In the genomic region with DNA sequence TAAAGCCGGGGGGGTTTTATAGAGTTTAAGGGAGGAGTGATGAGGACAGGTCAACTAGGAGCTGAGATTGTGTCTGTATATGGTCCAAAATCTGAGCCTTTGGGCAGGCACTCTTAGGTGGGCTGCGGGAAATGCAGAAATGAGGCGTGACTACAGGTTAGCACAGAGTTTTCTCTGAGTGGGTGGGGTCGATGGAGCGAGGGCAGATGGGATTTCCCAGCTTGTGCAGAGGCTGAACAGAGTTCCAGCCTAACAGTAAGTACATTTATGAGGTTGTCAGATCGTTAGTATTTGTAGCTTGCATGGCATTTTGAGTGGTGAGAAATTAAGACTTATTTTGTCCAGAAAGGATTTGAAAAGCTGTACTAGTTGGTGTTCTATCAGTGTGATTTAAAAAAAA, we compare ENCODE assay signal across 22 mouse cellular contexts.
DNase-seq lines count a peak whose midpoint lies in the region; ATAC-seq and TF ChIP-seq lines count a peak whose summit lies in the region.
"Had no signal": no experiment of that assay in that cellular context is flagged by ENCODE, and none has a peak within 500 bp of the region (broad histone marks: within the 10 kb centered on the region; RNA-seq: fewer than 3 reads in every experiment).

No protein-coding gene starts in this region.

- dilution Hi-C loops in CH12.LX (cut with MboI; ENCODE audit: extremely low pct_ligation_motif_present, extremely low pct_unique_long_range_greater_than_20kb, low sequenced_read_pairs), result no loop called here

- H3K36me3 ChIP-seq in midbrain, embryonic 11.5 days (ENCODE audit: control insufficient read depth, insufficient read depth, low read length), result no peaks in the 10 kb centered on the region
- H3K36me3 ChIP-seq in midbrain, embryonic 15.5 days (replicated peaks), result no peaks in the 10 kb centered on the region
- no peaks in the 10 kb centered on the region for H3K36me3 ChIP-seq in CH12.LX (replicated peaks in 1 of 2; ENCODE audit: control insufficient read depth in 1 of 2, insufficient read depth in 1 of 2, low read length in 1 of 2)
- no peaks in the 10 kb centered on the region for H3K36me3 ChIP-seq in splenic B cell, adult 2 months (ENCODE audit: control insufficient read depth, insufficient read depth, low read length, poor library complexity, severe bottlenecking)
- no peaks in the 10 kb centered on the region for H3K36me3 ChIP-seq in liver, postnatal 0 days (replicated peaks; ENCODE audit: insufficient read depth, low read length)
- no peaks in the 10 kb centered on the region for H3K36me3 ChIP-seq in intestine, postnatal 0 days (ENCODE audit: control insufficient read depth, insufficient read depth)
- H3K36me3 ChIP-seq: G1E had no signal

- WGBS in midbrain, embryonic 11.5 days, result 89% methylated on average over 6 of the region's 6 CpGs
- 91% methylated on average over 6 of the region's 6 CpGs for WGBS in midbrain, embryonic 15.5 days
- 74% methylated on average over 6 of the region's 6 CpGs for WGBS in liver, postnatal 0 days (ENCODE audit: insufficient replicate concordance)
- 80% methylated on average over 6 of the region's 6 CpGs for WGBS in intestine, postnatal 0 days

- TF ChIP-seq POLR2A in CH12.LX (IDR thresholded peaks at IDR 0.05; ENCODE audit: low read depth, low read length), result peak; percentile 47; the same call in 1 of the 2 replicates

- no peak overlapping the region for H3K4me3 ChIP-seq in midbrain, embryonic 11.5 days (ENCODE audit: low read depth, low read length)
- H3K4me3 ChIP-seq in midbrain, embryonic 15.5 days, result no peak overlapping the region
- H3K4me3 ChIP-seq in CH12.LX (replicated peaks in 1 of 3; ENCODE audit: low read depth in 2 of 3, low read length in 2 of 3, poor library complexity in 1 of 3), result no peak overlapping the region
- H3K4me3 ChIP-seq in liver, postnatal 0 days (ENCODE audit: low read depth, low read length), result no peak overlapping the region
- H3K4me3 ChIP-seq in intestine, postnatal 0 days (ENCODE audit: low read depth, low read length), result no peak overlapping the region

- ATAC-seq in midbrain, embryonic 11.5 days (ENCODE audit: low FRiP score), result no peak
- no peak for ATAC-seq in midbrain, embryonic 15.5 days (replicated peaks)
- ATAC-seq in liver, postnatal 0 days, result no peak
- ATAC-seq in intestine, postnatal 0 days, result no peak
- ATAC-seq: activated CD4-positive, CD25-positive, alpha-beta regulatory T cell, adult 4 months; CD4-positive, CD25-positive, alpha-beta regulatory T cell, adult 4 months; Patski had no signal

- no peaks in the 10 kb centered on the region for H3K4me1 ChIP-seq in midbrain, embryonic 11.5 days (ENCODE audit: control insufficient read depth, insufficient read depth, low read length)
- H3K4me1 ChIP-seq in midbrain, embryonic 15.5 days, result no peaks in the 10 kb centered on the region
- H3K4me1 ChIP-seq in CH12.LX (ENCODE audit: control insufficient read depth in 1 of 2, insufficient read depth in 2 of 2), result peaks cover 19 to 54% of the 10 kb centered on the region in 2 experiments
- no peaks in the 10 kb centered on the region for H3K4me1 ChIP-seq in liver, postnatal 0 days (ENCODE audit: insufficient read depth)
- H3K4me1 ChIP-seq in intestine, postnatal 0 days (replicated peaks; ENCODE audit: control insufficient read depth, insufficient read depth, low read length), result no peaks in the 10 kb centered on the region

- no peak overlapping the region for H3K9ac ChIP-seq in midbrain, embryonic 11.5 days (ENCODE audit: low read length)
- no peak overlapping the region for H3K9ac ChIP-seq in midbrain, embryonic 15.5 days
- no peak overlapping the region for H3K9ac ChIP-seq in CH12.LX (ENCODE audit: insufficient read depth, low read depth)
- H3K9ac ChIP-seq in liver, postnatal 0 days (replicated peaks), result no peak overlapping the region
- H3K9ac ChIP-seq in intestine, postnatal 0 days (ENCODE audit: low read depth, low read length), result no peak overlapping the region

- H3K4me2 ChIP-seq in midbrain, embryonic 11.5 days, result no peak overlapping the region
- no peak overlapping the region for H3K4me2 ChIP-seq in midbrain, embryonic 15.5 days
- H3K4me2 ChIP-seq in CH12.LX (ENCODE audit: insufficient read depth, low read depth, poor library complexity, severe bottlenecking), result peak overlapping the region; percentile 17; the same call in 1 of the 2 replicates
- no peak overlapping the region for H3K4me2 ChIP-seq in liver, postnatal 0 days (ENCODE audit: low read depth, low read length)
- no peak overlapping the region for H3K4me2 ChIP-seq in intestine, postnatal 0 days (replicated peaks; ENCODE audit: low read depth)

- H3K79me2 ChIP-seq in CH12.LX (replicated peaks; ENCODE audit: control insufficient read depth, extremely low read depth, insufficient read depth, poor library complexity, severe bottlenecking), result no peaks in the 10 kb centered on the region

- TF ChIP-seq CTCF in CH12.LX (conservative IDR thresholded peaks at IDR 0.05 in 1 of 2, IDR thresholded peaks at IDR 0.05 in 1 of 2; ENCODE audit: low read depth in 2 of 2, low read length in 2 of 2), result no peak
- TF ChIP-seq CTCF in liver, postnatal 0 days (IDR thresholded peaks at IDR 0.05; ENCODE audit: low read depth), result no peak
- TF ChIP-seq CTCF in intestine, postnatal 0 days (IDR thresholded peaks at IDR 0.05; ENCODE audit: low read depth), result no peak

- no peak overlapping the region for H3K27ac ChIP-seq in midbrain, embryonic 11.5 days (ENCODE audit: low read depth, low read length)
- H3K27ac ChIP-seq in midbrain, embryonic 15.5 days, result no peak overlapping the region
- no peak overlapping the region for H3K27ac ChIP-seq in CH12.LX (ENCODE audit: insufficient read depth, low read depth)
- H3K27ac ChIP-seq in liver, postnatal 0 days (ENCODE audit: low read depth), result no peak overlapping the region
- H3K27ac ChIP-seq in intestine, postnatal 0 days (ENCODE audit: low read depth, low read length), result no peak overlapping the region

- in situ Hi-C loops in CH12.LX (cut with MboI; ENCODE audit: low pct_ligation_motif_present, low pct_unique_long_range_greater_than_20kb, low sequenced_read_pairs), result no loop called here

- no peak for TF ChIP-seq EP300 in CH12.LX (IDR thresholded peaks at IDR 0.05; ENCODE audit: low read length)
- no peak for TF ChIP-seq EP300 in liver, postnatal 0 days (IDR thresholded peaks at IDR 0.05; ENCODE audit: low read depth)

- H3K27me3 ChIP-seq in midbrain, embryonic 11.5 days (ENCODE audit: control insufficient read depth, insufficient read depth, low read length), result no peaks in the 10 kb centered on the region
- no peaks in the 10 kb centered on the region for H3K27me3 ChIP-seq in midbrain, embryonic 15.5 days (replicated peaks)
- H3K27me3 ChIP-seq in CH12.LX (replicated peaks), result no peaks in the 10 kb centered on the region
- H3K27me3 ChIP-seq in splenic B cell, adult 2 months (ENCODE audit: control insufficient read depth, insufficient read depth, low read length, poor library complexity, severe bottlenecking), result no peaks in the 10 kb centered on the region
- H3K27me3 ChIP-seq in liver, postnatal 0 days (ENCODE audit: insufficient read depth, low read length), result no peaks in the 10 kb centered on the region
- no peaks in the 10 kb centered on the region for H3K27me3 ChIP-seq in intestine, postnatal 0 days (replicated peaks; ENCODE audit: control insufficient read depth, insufficient read depth, low read length)
- H3K27me3 ChIP-seq: Patski had no signal

- no peaks in the 10 kb centered on the region for H3K9me3 ChIP-seq in midbrain, embryonic 11.5 days (ENCODE audit: control insufficient read depth, low read length)
- H3K9me3 ChIP-seq in midbrain, embryonic 15.5 days, result no peaks in the 10 kb centered on the region
- no peaks in the 10 kb centered on the region for H3K9me3 ChIP-seq in CH12.LX (replicated peaks; ENCODE audit: low read length)
- H3K9me3 ChIP-seq in liver, postnatal 0 days (ENCODE audit: low read length), result no peaks in the 10 kb centered on the region
- H3K9me3 ChIP-seq in intestine, postnatal 0 days (ENCODE audit: control insufficient read depth), result no peaks in the 10 kb centered on the region
- H3K9me3 ChIP-seq: G1E had no signal

- DNase-seq in midbrain, embryonic 11.5 days (ENCODE audit: low spot score, missing footprints), result peak; percentile 12
- DNase-seq in A20 (ENCODE audit: low read depth, low spot score) (peak; percentile 23), CH12.LX (ENCODE audit: extremely low read depth) (peak; percentile 58)
- DNase-seq in splenic B cell, adult 2 months (ENCODE audit: low read depth, low spot score), result peak; percentile 34
- DNase-seq in liver, postnatal 0 days, result no peak
- DNase-seq in thymus, postnatal 4 days, result no peak
- DNase-seq: adrenal gland, adult 2 months; adrenal gland, adult 8-10 months; adrenal gland, postnatal 10 days; adrenal gland, postnatal 14 days; adrenal gland, postnatal 25 days; adrenal gland, postnatal 36 days; cerebellum, adult 11 months; cerebellum, adult 11-12 months; cerebellum, adult 18-20 months; cerebellum, adult 2 months had no signal

- TF ChIP-seq RAD21 in CH12.LX (IDR thresholded peaks at IDR 0.05; ENCODE audit: low read depth, low read length), result no peak; the same call in none of the 2 replicates

TF ChIP-seq in CH12.LX, 34 proteins besides CTCF, POLR2A, EP300 and RAD21:
- 0 out of 2 replicates have a peak, but pooled peaks have one; percentile 17 for TF ChIP-seq ETS1 (conservative IDR thresholded peaks at IDR 0.05; ENCODE audit: low read depth, low read length)
- TF ChIP-seq SMC3 (IDR thresholded peaks at IDR 0.05; ENCODE audit: low read depth, low read length), result no peak
- peak; percentile 58; the same call in 1 of the 2 replicates for TF ChIP-seq BHLHE40 (IDR thresholded peaks at IDR 0.05; ENCODE audit: low read depth, low read length)
- TF ChIP-seq TBP (conservative IDR thresholded peaks at IDR 0.05; ENCODE audit: low read depth, low read length), result 0 out of 2 replicates have a peak, but pooled peaks have one; percentile 56

Comparison
In these comparisons a context has a peak if more than half of its experiments do, and no peak if none do; other contexts are left out.
1. DNase-seq: peak in midbrain, embryonic 11.5 days (single experiment), A20 (single experiment), CH12.LX (single experiment) and splenic B cell, adult 2 months (single experiment); none in liver, postnatal 0 days (single experiment) and thymus, postnatal 4 days (single experiment).